Mouse (Mus musculus) forelimb bud, embryonic 11.5 days (tissue): ENCODE measurements at regions not wholly inside any gene's neighbourhood (a gene's known extent, or its start where the extent isn't known, plus 50 kb on each side); places are given as distances from the start of the nearest gene placed in this dataset.
A peak's percentile ranks its signal among the peaks of the same experiment; 100 is the strongest.

Experiments
- DNase-seq: peaks from one replicate; pipeline ENCODE4 v3.0.0-alpha.2; 2012; ENCODE audit warnings: low read depth, low spot score

DNA sequence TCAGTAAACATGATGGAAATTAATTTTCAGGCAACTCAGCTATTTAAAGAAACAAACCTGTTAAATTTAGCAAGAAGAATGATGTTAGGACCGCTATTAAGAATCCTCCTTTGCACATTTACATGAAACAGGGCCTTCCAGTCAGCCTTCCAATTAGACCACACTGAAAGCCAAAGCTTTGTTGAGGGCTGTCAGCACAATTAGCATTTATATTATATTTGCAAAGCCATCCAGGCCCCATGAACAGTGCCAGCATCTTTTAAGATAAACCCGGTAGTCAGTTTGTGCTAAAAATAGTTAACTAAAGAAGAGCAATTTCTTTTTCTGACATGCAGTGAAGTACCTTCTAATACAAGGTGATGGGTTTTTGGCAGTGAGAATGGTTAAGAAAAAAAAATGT, 495.1 kb downstream of the Kcna4 start:
- no peak for DNase-seq

DNA sequence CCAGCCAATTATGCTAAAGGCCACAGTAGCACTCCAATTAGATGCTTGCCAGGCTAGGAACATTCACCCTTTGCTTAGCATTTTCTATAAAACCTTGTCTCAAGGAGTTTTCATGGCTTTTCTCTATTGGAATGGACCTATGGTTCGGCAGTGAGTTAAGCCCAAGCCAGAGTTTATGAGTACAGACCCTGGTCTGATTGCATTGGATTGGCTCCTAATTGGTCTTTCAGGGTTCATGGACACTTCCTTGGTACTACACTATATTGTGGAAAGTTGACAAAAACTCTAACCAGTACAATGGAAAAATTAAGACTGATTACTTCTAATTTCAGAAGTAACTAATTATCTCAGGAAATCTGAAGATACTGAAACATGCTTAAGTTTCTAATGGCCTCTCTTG, 506.5 kb downstream of the Kcna4 start:
- DNase-seq, result peak; percentile 11

DNA sequence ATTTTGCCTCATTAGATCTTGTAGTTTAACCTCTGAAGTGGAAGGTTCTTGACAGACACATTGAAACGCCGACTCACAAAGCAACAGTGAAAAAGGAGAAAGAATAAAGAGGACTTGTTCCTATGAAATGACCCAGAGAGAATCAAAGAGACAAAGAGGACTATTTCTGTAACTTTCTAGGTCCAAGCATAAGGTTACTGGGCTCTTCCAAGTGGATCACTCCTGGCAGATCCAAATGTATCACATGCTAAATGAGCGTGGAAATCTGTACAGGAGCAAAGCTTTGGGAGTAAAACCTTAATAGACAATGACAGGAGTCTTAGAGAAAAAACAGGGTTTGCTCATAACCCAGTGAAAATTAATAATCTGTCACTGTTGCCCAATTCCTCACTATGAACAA, 522.8 kb downstream of the Kcna4 start:
- no peak for DNase-seq

DNA sequence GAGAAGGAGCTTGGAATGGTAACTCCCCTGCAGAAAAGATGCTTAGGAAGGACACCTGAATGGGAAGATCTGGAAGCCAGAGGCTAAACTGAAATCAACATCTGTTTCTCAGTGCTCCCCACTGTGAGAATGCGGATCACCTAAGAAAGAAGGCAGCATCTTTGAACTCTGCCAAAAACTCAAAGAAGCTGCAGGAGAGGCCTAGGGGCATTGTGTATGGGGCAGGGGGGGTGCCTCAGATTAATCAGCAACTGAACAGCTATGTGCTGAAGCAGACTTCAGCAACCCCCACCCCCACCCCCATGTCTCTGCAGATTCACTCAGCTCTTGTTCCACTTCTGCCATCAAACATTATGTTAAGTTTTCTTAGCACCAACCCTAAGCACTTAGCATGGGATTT, 523.6 kb downstream of the Kcna4 start:
- no peak for DNase-seq
